Mouse (Mus musculus) liver, embryonic 14.5 days (tissue): Measurements from ENCODE around the gene Skil. TPM values are rescaled to one million over a fixed set of nuclear protein-coding genes. Genes with fewer than 3 reads are reported as not detected.

Experiments used
- ATAC-seq: fragments of 200-750 bp; cut with Nextera tagmentation; 2 replicates; pipeline ENCODE4 v1.8.0; 2017; ENCODE audit warnings: moderate number of reproducible peaks, mild to moderate bottlenecking, moderate library complexity; ENCODE audit not compliant: insufficient read depth
- DNase-seq, 3 experiments: peaks; one replicate each; pipeline ENCODE4 v3.0.0-alpha.2; 2012 to 2013; ENCODE audit warnings: low read depth in 3 of 3, low spot score in 3 of 3
- H3K27ac ChIP-seq: fragments of 300-500 bp; sonication (generic); 2 replicates; pipeline ENCODE4 v1.5.1; 2014; ENCODE audit warnings: moderate library complexity, mild to moderate bottlenecking, control low read depth, inconsistent platforms
- H3K27me3 ChIP-seq: fragments of 300-500 bp; sonication (generic); 2 replicates; pipeline ENCODE4 v1.6.1; 2014; ENCODE audit warnings: mild to moderate bottlenecking, low read length, moderate library complexity; ENCODE audit not compliant: control insufficient read depth, insufficient read depth
- H3K36me3 ChIP-seq: fragments of 300-500 bp; sonication (generic); replicated peaks from 2 replicates; pipeline ENCODE4 v1.6.1; 2014; ENCODE audit warnings: low read depth; ENCODE audit not compliant: control insufficient read depth, insufficient read depth
- H3K4me1 ChIP-seq, 2 experiments: fragments of 200-500 bp in 1 of 2; fragments of 300-500 bp in 1 of 2; sonication (generic) in 1 of 2; replicated peaks; 2 replicates each; pipeline ENCODE4 v1.6.1; 2012 to 2014; ENCODE audit warnings: antibody characterized with exemption in 1 of 2, inconsistent platforms in 1 of 2, low read length in 1 of 2; ENCODE audit not compliant: control insufficient read depth in 2 of 2, insufficient read depth in 2 of 2
- H3K4me2 ChIP-seq: fragments of 300-500 bp; sonication (generic); 2 replicates; pipeline ENCODE4 v1.6.1; 2014; ENCODE audit warnings: low read depth, mild to moderate bottlenecking, control low read depth, moderate library complexity
- H3K4me3 ChIP-seq, 2 experiments: fragments of 200-500 bp in 1 of 2; fragments of 300-500 bp in 1 of 2; sonication (generic) in 1 of 2; 2 replicates each; pipeline ENCODE4 v1.5.1; 2012 to 2014; ENCODE audit warnings: low read depth in 2 of 2, low read length in 2 of 2, mild to moderate bottlenecking in 2 of 2, control low read depth in 1 of 2, inconsistent platforms in 1 of 2, moderate library complexity in 1 of 2; ENCODE audit not compliant: insufficient read depth in 1 of 2
- H3K9ac ChIP-seq: fragments of 300-500 bp; sonication (generic); replicated peaks from 2 replicates; pipeline ENCODE4 v1.6.1; 2014; ENCODE audit warnings: mild to moderate bottlenecking, control low read depth, moderate library complexity
- H3K9me3 ChIP-seq: fragments of 300-500 bp; sonication (generic); 2 replicates; pipeline ENCODE4 v1.6.1; 2016; ENCODE audit warnings: low read length, mixed read lengths; ENCODE audit not compliant: control insufficient read depth
- CTCF ChIP-seq: IDR thresholded peaks from 2 replicates; pipeline ENCODE4 v1.5.1; 2016; ENCODE audit warnings: antibody characterized with exemption, low read depth, control low read depth
- EP300 ChIP-seq: IDR thresholded peaks from 2 replicates; pipeline ENCODE4 v1.6.1; 2016; ENCODE audit warnings: antibody characterized with exemption, low read depth
- WGBS: fragments of 180-500 bp; shearing (Covaris S2); extraction: QIAGEN DNeasy Blood & Tissue Kit; methylation state at CpG from one replicate; pipeline ENCODE4 v1.1.7; 2014; ENCODE audit not compliant: insufficient replicate concordance; 5-methylcytosine and 5-hydroxymethylcytosine counted together
- polyA plus RNA-seq, 2 experiments: library from polyadenylated mRNA; depleted of rRNA in 1 of 2; stranded (reverse) in 1 of 2; unstranded in 1 of 2; fragments of >200 nt; fragmentation: Nextera tagmentation in 1 of 2; extraction: Ambion mirVana in 1 of 2; gene quantifications; 2 replicates each; pipeline versions ENCODE4 v1.2.1 to v1.2.3; 2012 to 2014

The Skil gene
- polyA plus RNA-seq, 2 experiments: 2.7 to 4.2 TPM

GRCm38 (mm10) chr3:31104936-31105335, 10.1 kb downstream of the Skil start:
- Histone ChIP-seq H3K9me3 (no peaks in the 10 kb centered on the region), H3K36me3 (no peaks in the 10 kb centered on the region), H3K27ac (no peak overlapping the region), H3K27me3 (no peaks in the 10 kb centered on the region), H3K9ac (no peak overlapping the region), H3K4me3 (no peak overlapping the region), H3K4me1 (no peaks in the 10 kb centered on the region), H3K4me2 (no peak overlapping the region)
- 59% methylated on average over 6 of the region's 6 CpGs for WGBS
- TF ChIP-seq EP300 (no peak), CTCF (no peak)
- DNase-seq (no peak), ATAC-seq (no peak)

- ATAC-seq (no peak), DNase-seq (no peak)
- Histone ChIP-seq H3K36me3 (no peaks in the 10 kb centered on the region), H3K4me3 (no peak overlapping the region), H3K4me1 (no peaks in the 10 kb centered on the region), H3K27me3 (no peaks in the 10 kb centered on the region), H3K9me3 (no peaks in the 10 kb centered on the region), H3K9ac (no peak overlapping the region), H3K27ac (no peak overlapping the region), H3K4me2 (no peak overlapping the region)
- 72% methylated on average over 6 of the region's 6 CpGs for WGBS
- TF ChIP-seq EP300 (no peak), CTCF (no peak)
Observed at GRCm38 (mm10) chr3:31106597-31106996, 11.7 kb downstream of the Skil start.

DNA sequence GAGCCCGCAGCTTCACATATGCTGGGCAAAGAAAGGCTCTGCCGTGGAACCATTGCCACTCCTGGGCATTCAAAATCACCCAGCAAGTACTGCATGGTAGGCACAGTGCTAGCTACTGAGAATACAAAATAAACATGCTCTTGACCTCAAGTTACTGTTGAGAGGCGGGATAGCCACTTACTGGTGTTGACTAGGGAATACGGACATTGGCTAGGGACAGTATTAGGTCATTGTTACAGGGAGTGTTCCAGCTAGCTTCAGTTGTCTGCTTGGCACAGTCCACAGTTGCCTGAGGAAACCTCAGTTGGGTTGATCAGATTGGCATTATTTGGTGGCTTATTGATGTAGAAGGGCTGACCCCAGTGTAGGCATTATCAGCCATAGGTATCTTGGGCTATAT, 12.8 kb downstream of the Skil start:
- ATAC-seq: no peak
- H3K27ac ChIP-seq: no peak overlapping the region
- H3K4me2 ChIP-seq: no peak overlapping the region
- WGBS: 77% methylated on average over 4 of the region's 4 CpGs
- TF ChIP-seq EP300: no peak
- no peak for TF ChIP-seq CTCF
- DNase-seq: no peak
- no peak overlapping the region for H3K9ac ChIP-seq
- no peaks in the 10 kb centered on the region for H3K9me3 ChIP-seq
- no peaks in the 10 kb centered on the region for H3K4me1 ChIP-seq
- no peaks in the 10 kb centered on the region for H3K27me3 ChIP-seq
- no peak overlapping the region for H3K4me3 ChIP-seq
- H3K36me3 ChIP-seq: no peaks in the 10 kb centered on the region

- DNase-seq (no peak), ATAC-seq (no peak)
- Histone ChIP-seq H3K9ac (no peak overlapping the region), H3K4me2 (no peak overlapping the region), H3K9me3 (no peaks in the 10 kb centered on the region), H3K27ac (no peak overlapping the region), H3K27me3 (no peaks in the 10 kb centered on the region), H3K4me3 (no peak overlapping the region), H3K36me3 (no peaks in the 10 kb centered on the region; the same call in 1 of the 2 replicates), H3K4me1 (no peaks in the 10 kb centered on the region)
- no peak for TF ChIP-seq EP300
- no peak for TF ChIP-seq CTCF
- WGBS: 69% methylated on average over 3 of the region's 3 CpGs
Observed at GRCm38 (mm10) chr3:31109108-31109507, 14.2 kb downstream of the Skil start.

DNA sequence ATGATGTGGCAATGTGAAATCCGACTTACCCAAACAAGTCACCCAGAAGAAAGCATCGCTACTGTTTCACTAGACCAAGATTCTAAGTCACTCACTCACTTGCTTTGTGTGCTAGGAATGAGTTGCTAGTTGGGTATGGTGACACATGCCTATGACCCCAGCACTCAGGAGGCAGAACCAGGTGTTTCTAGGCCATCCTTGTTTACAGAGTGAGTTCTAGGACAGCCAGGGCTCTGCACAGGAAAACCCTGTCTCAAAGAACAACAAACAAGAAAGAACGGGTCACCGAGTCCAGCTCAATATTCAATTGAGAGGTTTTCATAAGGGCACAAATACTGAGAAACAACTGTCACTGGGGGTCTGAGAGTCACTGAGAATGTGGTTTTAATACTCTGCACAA, 28.2 kb downstream of the Skil start:
- H3K27me3 ChIP-seq: no peaks in the 10 kb centered on the region
- DNase-seq (no peak), ATAC-seq (no peak)
- 79% methylated on average over 4 of the region's 4 CpGs for WGBS
- H3K4me3 ChIP-seq: no peak overlapping the region
- no peak overlapping the region for H3K27ac ChIP-seq
- no peak overlapping the region for H3K9ac ChIP-seq
- no peak overlapping the region for H3K4me2 ChIP-seq
- H3K36me3 ChIP-seq: peaks cover 2% of the 10 kb centered on the region
- H3K9me3 ChIP-seq: no peaks in the 10 kb centered on the region
- TF ChIP-seq CTCF (no peak), EP300 (no peak)
- H3K4me1 ChIP-seq: no peaks in the 10 kb centered on the region
